Mouse (Mus musculus) natural killer cell, adult 2 months (primary cell): ENCODE results near the gene Gm5767.
"Not testable (repeated sequence)": the region's sequence is repeated elsewhere in the genome, so short reads cannot be mapped to it uniquely, and the experiment has no call there.

Experiments used
- DNase-seq, 2 experiments: peaks; one replicate each; pipeline ENCODE4 v3.0.0; 2022; ENCODE audit warnings: low spot score in 2 of 2

Gene Gm5767

DNA sequence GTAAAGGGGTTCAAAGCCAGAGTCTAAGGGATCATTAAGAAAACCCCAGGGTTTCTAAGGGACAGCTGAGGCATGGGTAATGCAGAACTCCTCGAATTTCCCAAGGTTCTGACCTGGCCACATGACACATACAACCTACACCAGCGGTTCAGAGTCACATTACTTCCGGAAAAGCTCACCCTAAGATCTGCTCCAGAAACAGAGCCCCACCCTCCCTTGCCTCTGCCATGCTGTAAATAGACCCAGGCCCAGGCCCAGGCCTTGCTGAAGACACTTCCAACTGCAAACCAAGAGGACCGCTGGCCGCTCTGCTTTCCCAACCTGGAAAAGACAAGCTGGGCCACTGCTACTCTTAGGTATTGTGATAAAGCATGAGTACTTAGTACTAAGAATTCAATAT lies 34.3 kb downstream of the Gm5767 start:
- DNase-seq: no peak

DNA sequence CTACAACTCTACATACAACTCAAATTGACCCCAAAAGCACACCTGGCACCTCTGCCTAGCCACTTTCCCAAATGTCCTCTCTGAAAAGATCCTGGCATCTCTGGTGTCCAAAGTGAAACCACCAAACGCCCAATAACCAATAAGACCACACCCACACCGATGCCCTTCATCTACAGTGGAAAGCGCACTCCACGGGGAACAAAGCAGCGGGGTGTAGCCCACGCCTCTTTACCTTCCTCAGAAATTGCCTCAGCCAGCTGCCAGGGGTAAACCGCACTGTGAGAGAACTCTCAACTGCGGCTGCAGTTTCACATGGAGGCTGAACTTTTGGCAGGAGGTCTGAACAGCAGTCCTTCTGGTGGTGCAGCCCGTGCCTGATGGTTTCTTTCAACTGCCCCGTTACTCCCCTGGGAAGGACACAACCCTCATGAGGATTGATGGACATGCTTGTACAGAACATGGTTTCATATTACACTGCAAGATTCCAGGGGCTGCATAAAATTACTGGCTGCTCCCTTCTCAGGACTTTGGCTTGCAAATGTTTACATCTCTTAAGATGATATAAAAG lies 35.0 kb downstream of the Gm5767 start:
- no peak for DNase-seq

DNA sequence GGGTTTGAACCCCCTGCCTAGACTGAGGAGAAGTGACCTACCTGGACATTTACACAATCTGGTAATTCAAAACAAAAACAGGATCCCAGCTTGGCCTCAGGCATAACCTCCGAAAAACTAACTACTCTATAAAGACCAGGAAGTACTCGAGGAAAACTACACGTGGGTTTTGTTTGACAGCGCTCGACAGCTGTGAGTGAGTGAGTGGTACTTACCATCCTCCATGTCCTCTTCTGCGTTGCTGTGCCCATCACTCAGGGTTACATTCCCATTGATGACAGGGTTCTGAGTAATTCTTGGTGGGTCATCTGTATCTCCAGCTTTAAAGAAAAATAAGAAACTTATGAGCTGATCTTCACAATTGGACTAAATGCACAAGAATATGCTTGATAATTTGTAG lies 35.7 kb downstream of the Gm5767 start:
- no peak for DNase-seq

DNA sequence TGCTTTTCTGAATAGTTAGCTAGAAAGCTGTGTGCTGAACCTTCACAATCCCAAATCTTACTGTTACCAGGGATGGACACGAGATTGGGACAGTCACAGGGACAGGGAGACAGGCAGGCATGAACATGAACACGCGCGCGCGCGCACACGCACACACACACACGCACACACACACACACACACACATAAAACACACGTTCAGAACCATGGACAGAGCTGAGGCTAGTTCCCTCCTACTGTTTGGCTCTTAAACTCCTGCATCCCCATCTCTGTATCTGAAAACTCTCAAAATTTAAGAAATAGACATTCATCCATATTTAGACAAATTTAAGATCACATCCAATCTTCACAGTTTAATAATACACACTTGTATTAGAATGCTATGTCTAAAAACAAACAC lies 37.2 kb downstream of the Gm5767 start:
- no peak for DNase-seq

DNA sequence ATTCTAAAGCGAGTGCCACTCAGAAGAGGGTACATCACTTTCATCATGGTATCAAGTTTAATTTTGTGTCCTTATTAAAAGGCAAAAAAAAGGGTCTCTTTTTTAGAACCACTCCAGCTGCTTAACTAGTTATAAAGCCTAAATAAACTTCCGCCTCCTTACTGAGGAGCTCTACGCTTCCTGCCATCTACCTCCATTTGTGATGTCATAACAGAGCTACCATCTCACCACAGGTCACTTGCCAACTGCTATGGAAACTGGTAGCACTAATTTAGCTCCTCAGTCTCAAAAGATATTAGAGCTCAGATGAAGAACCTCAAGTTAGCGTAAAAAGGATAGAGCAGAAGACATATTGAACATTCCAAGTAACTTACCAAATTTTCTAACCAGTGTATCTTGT lies 39.9 kb downstream of the Gm5767 start:
- no peak for DNase-seq

DNA sequence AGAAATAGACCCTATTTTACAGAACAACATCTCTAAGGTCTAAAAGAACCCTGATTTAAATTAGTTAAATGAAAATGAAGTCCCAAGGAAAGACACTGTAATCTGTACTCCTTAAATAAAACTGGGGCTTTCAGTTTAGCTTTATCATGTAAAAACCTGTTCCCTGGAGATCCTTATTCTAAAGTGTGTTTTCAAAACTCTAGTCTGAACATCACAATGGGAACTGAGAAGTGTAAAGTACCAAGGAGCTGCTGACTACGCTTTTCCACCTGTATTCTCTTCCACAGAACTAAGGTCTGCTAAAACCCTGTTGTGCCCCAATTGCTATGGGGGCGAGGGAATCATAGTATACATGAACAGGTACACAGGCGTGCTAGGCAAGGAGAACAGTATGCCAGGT lies 43.5 kb downstream of the Gm5767 start:
- DNase-seq: no peak

DNA sequence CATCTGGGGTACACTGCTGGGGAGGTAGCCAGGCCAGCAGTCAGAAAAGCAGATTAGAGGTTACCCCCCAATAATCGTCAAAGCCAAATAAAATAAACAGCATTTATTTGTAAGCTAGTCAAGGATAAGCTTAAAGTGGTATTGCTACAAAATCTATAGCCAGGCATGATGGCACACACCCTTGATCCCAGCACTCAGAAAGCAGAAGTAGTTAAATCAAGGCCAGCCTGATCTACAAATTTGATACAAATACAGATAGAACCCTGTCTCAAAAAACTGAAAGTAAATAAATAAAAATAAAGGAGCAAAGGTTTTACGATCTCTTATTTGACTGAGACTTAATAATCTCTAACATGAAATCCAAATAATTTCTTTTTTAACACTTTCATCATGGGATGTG lies 45.2 kb downstream of the Gm5767 start:
- no peak for DNase-seq

DNA sequence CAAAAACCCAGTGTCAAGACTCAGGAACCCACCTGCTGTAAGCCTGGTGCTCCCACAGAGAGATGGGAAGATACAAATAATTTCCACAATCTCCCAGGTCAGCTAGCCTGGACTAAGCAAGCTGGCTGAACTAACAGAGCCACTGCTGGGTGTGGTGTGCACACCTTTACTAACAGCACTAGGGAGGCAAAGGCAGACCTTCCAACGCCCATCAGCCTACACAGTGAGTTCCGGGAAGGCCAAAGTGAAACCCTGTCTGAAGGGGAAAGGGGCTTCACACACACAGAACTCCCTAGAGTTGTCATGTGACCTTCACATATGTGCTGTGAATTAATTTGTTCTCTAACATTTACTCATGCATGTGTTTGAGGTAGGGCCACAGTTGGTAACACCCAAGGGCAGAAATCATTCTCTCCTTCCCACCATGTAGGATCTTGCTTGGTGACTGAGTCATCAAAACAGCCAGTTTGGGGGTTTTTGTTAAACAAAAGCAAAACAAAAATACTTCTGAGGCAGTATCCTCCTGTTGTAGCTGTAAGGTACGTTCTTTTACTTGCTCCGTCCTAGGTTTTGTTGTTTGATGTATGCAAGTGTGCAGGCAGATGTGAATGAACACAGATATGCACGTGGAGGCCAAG lies 47.7 kb downstream of the Gm5767 start:
- no peak for DNase-seq

DNA sequence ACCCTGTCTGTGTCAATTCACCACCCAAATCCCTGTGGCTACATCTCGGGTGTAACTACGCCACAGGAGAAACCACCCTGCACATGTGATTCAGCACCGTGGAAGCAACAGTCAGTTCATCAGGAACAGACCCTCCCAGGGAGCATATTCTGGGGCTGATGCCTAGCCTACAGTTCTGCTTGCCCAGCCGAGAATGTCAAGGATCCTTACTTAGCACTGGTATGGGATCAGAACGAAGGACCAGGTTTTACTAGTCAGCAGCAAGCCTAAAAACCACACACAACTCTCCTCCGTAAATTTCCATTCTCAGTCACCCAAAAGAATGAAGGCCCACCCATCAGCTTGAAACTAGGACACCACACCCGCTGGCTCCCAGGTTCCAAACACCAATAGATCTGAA lies 51.1 kb downstream of the Gm5767 start:
- DNase-seq: no peak

DNA sequence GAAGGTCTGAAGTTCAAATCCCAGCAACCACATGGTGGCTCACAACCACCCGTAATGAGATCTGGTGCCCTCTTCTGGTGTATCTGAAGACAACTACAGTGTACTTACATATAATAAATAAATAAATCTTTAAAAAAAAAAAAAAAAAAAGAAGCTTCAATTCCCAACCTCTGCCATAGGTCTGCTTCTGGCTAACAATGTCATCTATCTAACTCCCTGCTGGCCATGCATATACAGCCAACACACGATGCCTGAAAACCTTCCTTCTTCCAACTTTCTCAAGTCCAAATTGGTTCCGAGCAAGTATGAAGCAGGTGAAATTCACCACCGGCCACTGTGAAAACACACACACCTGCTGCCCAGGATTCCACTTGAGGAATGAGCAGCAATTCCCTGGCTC lies 51.9 kb downstream of the Gm5767 start:
- DNase-seq: not testable (repeated sequence)
